ENCODE assay signal across 21 mouse cellular contexts in the genomic region with DNA sequence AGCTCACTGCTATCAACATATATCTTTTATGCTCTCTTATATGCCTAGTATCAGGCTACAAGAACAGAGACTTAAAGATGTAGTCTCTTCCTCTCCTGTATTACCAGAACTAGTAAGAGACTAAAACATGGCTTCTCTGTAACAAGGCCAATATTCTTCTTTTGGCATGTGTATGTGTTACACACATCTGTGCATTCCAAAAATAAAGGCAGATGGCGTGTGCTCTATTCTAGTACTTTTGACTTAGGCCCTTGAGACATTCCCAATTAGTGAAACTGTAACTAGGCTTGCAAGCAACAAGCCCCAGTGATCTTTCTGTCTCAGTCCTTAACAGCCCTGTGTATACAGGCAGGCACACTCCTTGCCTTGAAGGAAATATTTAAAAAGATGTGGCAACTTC.
DNase-seq lines count a peak whose midpoint lies in the region; ATAC-seq lines count a peak whose summit lies in the region.
"Had no signal": no experiment of that assay in that cellular context is flagged by ENCODE, and none has a peak within 500 bp of the region (broad histone marks: within the 10 kb centered on the region; RNA-seq: fewer than 3 reads in every experiment).

No protein-coding gene starts in this region.

- H3K9me3 ChIP-seq in forebrain, embryonic 16.5 days (ENCODE audit: control insufficient read depth, low read length), result no peaks in the 10 kb centered on the region
- no peaks in the 10 kb centered on the region for H3K9me3 ChIP-seq in forebrain, embryonic 11.5 days (ENCODE audit: control insufficient read depth, low read length)
- H3K9me3 ChIP-seq in hindbrain, embryonic 16.5 days (ENCODE audit: control insufficient read depth, low read length), result no peaks in the 10 kb centered on the region
- H3K9me3 ChIP-seq in hindbrain, embryonic 13.5 days, result no peaks in the 10 kb centered on the region
- H3K9me3 ChIP-seq in neural tube, embryonic 14.5 days (ENCODE audit: control insufficient read depth, low read length), result no peaks in the 10 kb centered on the region
- H3K9me3 ChIP-seq: embryonic facial prominence, embryonic 12.5 days; heart, embryonic 12.5 days had no signal

- DNase-seq in forebrain, embryonic 11.5 days (ENCODE audit: low spot score), result no peak
- no peak for DNase-seq in neural tube, embryonic 10.5 days (ENCODE audit: extremely low spot score, low spot score)
- no peak for DNase-seq in cerebellum, adult 9-11 months
- DNase-seq: adrenal gland, adult 2 months; adrenal gland, postnatal 25 days; cerebellum, adult 11 months; cerebellum, adult 8-10 months; cerebellum, postnatal 25 days; gastrocnemius, postnatal 25 days; kidney, adult 8-10 months had no signal

- no peak overlapping the region for H3K27ac ChIP-seq in forebrain, embryonic 16.5 days (ENCODE audit: low read length)
- H3K27ac ChIP-seq in forebrain, embryonic 11.5 days (ENCODE audit: low read depth, low read length), result no peak overlapping the region
- no peak overlapping the region for H3K27ac ChIP-seq in hindbrain, embryonic 16.5 days (ENCODE audit: low read depth, low read length)
- no peak overlapping the region for H3K27ac ChIP-seq in hindbrain, embryonic 13.5 days
- H3K27ac ChIP-seq in neural tube, embryonic 14.5 days (ENCODE audit: low read depth, low read length), result no peak overlapping the region
- H3K27ac ChIP-seq: embryonic facial prominence, embryonic 12.5 days had no signal

- WGBS in forebrain, embryonic 16.5 days, result 64% methylated on average over 1 of the region's 1 CpGs
- 79% methylated on average over 1 of the region's 1 CpGs for WGBS in forebrain, embryonic 11.5 days
- WGBS in hindbrain, embryonic 16.5 days, result 68% methylated on average over 1 of the region's 1 CpGs
- WGBS in hindbrain, embryonic 13.5 days, result 86% methylated on average over 1 of the region's 1 CpGs
- 71% methylated on average over 1 of the region's 1 CpGs for WGBS in neural tube, embryonic 14.5 days

- peak; percentile 58 for ATAC-seq in forebrain, embryonic 16.5 days
- no peak for ATAC-seq in forebrain, embryonic 11.5 days (replicated peaks; ENCODE audit: low FRiP score)
- ATAC-seq in hindbrain, embryonic 16.5 days, result peak; percentile 60; the same call in 1 of the 2 replicates
- ATAC-seq in hindbrain, embryonic 13.5 days (ENCODE audit: low FRiP score), result no peak
- peak; percentile 28; the same call in 1 of the 2 replicates for ATAC-seq in neural tube, embryonic 14.5 days (ENCODE audit: low read depth)
- ATAC-seq: activated CD4-positive, CD25-positive, alpha-beta regulatory T cell, adult 4 months; inflammation-experienced regulatory T-cells, adult 6 months; intestine, postnatal 0 days; Patski had no signal

- no peak overlapping the region for H3K4me3 ChIP-seq in forebrain, embryonic 16.5 days (replicated peaks; ENCODE audit: low read length)
- no peak overlapping the region for H3K4me3 ChIP-seq in forebrain, embryonic 11.5 days (ENCODE audit: low read depth, low read length)
- no peak overlapping the region for H3K4me3 ChIP-seq in hindbrain, embryonic 16.5 days (ENCODE audit: low read length)
- no peak overlapping the region for H3K4me3 ChIP-seq in hindbrain, embryonic 13.5 days
- H3K4me3 ChIP-seq in neural tube, embryonic 14.5 days (ENCODE audit: low read depth, low read length), result no peak overlapping the region
- H3K4me3 ChIP-seq: embryonic facial prominence, embryonic 12.5 days; heart, embryonic 12.5 days had no signal

- no peaks in the 10 kb centered on the region for H3K36me3 ChIP-seq in forebrain, embryonic 16.5 days (ENCODE audit: control insufficient read depth, insufficient read depth)
- no peaks in the 10 kb centered on the region for H3K36me3 ChIP-seq in forebrain, embryonic 11.5 days (ENCODE audit: control insufficient read depth, insufficient read depth, low read length)
- H3K36me3 ChIP-seq in hindbrain, embryonic 16.5 days (ENCODE audit: control insufficient read depth, insufficient read depth, low read length), result no peaks in the 10 kb centered on the region
- H3K36me3 ChIP-seq in hindbrain, embryonic 13.5 days, result no peaks in the 10 kb centered on the region
- H3K36me3 ChIP-seq in neural tube, embryonic 14.5 days (ENCODE audit: control insufficient read depth, insufficient read depth, low read length), result no peaks in the 10 kb centered on the region
- H3K36me3 ChIP-seq: embryonic facial prominence, embryonic 12.5 days; heart, embryonic 12.5 days had no signal

- no peaks in the 10 kb centered on the region for H3K27me3 ChIP-seq in forebrain, embryonic 16.5 days (replicated peaks; ENCODE audit: control insufficient read depth, insufficient read depth, low read length)
- no peaks in the 10 kb centered on the region for H3K27me3 ChIP-seq in forebrain, embryonic 11.5 days (ENCODE audit: control insufficient read depth, insufficient read depth, low read length)
- H3K27me3 ChIP-seq in hindbrain, embryonic 16.5 days (replicated peaks; ENCODE audit: control insufficient read depth, insufficient read depth, low read length), result no peaks in the 10 kb centered on the region
- no peaks in the 10 kb centered on the region for H3K27me3 ChIP-seq in hindbrain, embryonic 13.5 days
- no peaks in the 10 kb centered on the region for H3K27me3 ChIP-seq in neural tube, embryonic 14.5 days (ENCODE audit: control insufficient read depth, insufficient read depth, low read length)
- H3K27me3 ChIP-seq: CH12.LX; embryonic facial prominence, embryonic 12.5 days; heart, embryonic 12.5 days; Patski had no signal

- H3K4me1 ChIP-seq in forebrain, embryonic 16.5 days (replicated peaks; ENCODE audit: control insufficient read depth, insufficient read depth, low read length), result no peaks in the 10 kb centered on the region
- no peaks in the 10 kb centered on the region for H3K4me1 ChIP-seq in forebrain, embryonic 11.5 days (replicated peaks; ENCODE audit: control insufficient read depth, insufficient read depth, low read length)
- no peaks in the 10 kb centered on the region for H3K4me1 ChIP-seq in hindbrain, embryonic 16.5 days (ENCODE audit: control insufficient read depth, insufficient read depth, low read depth, low read length)
- H3K4me1 ChIP-seq in hindbrain, embryonic 13.5 days (replicated peaks), result no peaks in the 10 kb centered on the region
- no peaks in the 10 kb centered on the region for H3K4me1 ChIP-seq in neural tube, embryonic 14.5 days (ENCODE audit: control insufficient read depth, insufficient read depth, low read length)
- H3K4me1 ChIP-seq: embryonic facial prominence, embryonic 12.5 days; heart, embryonic 12.5 days had no signal

- no peak overlapping the region for H3K4me2 ChIP-seq in forebrain, embryonic 16.5 days (ENCODE audit: low read length)
- no peak overlapping the region for H3K4me2 ChIP-seq in forebrain, embryonic 11.5 days (ENCODE audit: low read depth, low read length, severe bottlenecking)
- H3K4me2 ChIP-seq in hindbrain, embryonic 16.5 days (ENCODE audit: low read length), result no peak overlapping the region
- H3K4me2 ChIP-seq in hindbrain, embryonic 13.5 days, result no peak overlapping the region
- H3K4me2 ChIP-seq in neural tube, embryonic 14.5 days (ENCODE audit: low read depth, low read length), result no peak overlapping the region
- H3K4me2 ChIP-seq: embryonic facial prominence, embryonic 12.5 days; heart, embryonic 12.5 days had no signal

- H3K9ac ChIP-seq in forebrain, embryonic 16.5 days (replicated peaks; ENCODE audit: low read depth, low read length), result no peak overlapping the region
- no peak overlapping the region for H3K9ac ChIP-seq in forebrain, embryonic 11.5 days (ENCODE audit: low read length)
- H3K9ac ChIP-seq in hindbrain, embryonic 16.5 days (ENCODE audit: low read depth, low read length), result no peak overlapping the region
- no peak overlapping the region for H3K9ac ChIP-seq in hindbrain, embryonic 13.5 days
- H3K9ac ChIP-seq in neural tube, embryonic 14.5 days (replicated peaks; ENCODE audit: low read depth, low read length), result no peak overlapping the region
- H3K9ac ChIP-seq: embryonic facial prominence, embryonic 12.5 days; heart, embryonic 12.5 days had no signal

Comparison
In these comparisons a context has a peak if more than half of its experiments do, and no peak if none do; other contexts are left out.
1. ATAC-seq: peak in forebrain, embryonic 16.5 days (single experiment), hindbrain, embryonic 16.5 days (single experiment) and neural tube, embryonic 14.5 days (single experiment); none in forebrain, embryonic 11.5 days (single experiment) and hindbrain, embryonic 13.5 days (single experiment).